In the genomic region with DNA sequence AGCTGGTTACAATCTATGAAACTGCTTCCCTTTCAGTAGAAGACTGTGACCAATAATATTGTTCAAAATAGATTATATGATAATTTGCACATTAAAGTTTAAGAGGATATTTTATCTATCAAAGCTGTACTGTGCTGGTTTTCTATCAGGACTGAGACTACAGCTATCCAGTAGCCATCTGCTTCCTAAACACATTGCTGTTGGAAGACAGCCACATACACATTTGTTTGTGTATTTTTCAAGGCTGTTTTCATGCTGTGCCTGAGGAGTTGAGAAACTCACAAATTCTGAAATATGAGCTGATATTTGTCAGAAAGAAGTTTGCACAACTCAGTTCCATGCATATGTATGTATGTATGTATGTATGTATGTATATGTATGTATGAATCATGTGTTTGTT, we compare ENCODE assay signal across 12 mouse cellular contexts.
DNase-seq lines count a peak whose midpoint lies in the region.
"Had no signal": no experiment of that assay in that cellular context is flagged by ENCODE, and none has a peak within 500 bp of the region (broad histone marks: within the 10 kb centered on the region; RNA-seq: fewer than 3 reads in every experiment).

No protein-coding gene starts in this region.

- DNase-seq in cerebellum, adult 18-20 months: peak; percentile 28 to 30
- DNase-seq in cerebellum, postnatal 4 days (ENCODE audit: low spot score in 2 of 2): no peak
- peak; percentile 6 for DNase-seq in layer of hippocampus, adult 11-12 months (ENCODE audit: low spot score)
- DNase-seq in layer of hippocampus, postnatal 10 days (ENCODE audit: low spot score in 2 of 2): no peak
- DNase-seq in cerebellum, postnatal 10 days: peak; percentile 16 to 40
- peak; percentile 10 for DNase-seq in layer of hippocampus, adult 9-10 months (ENCODE audit: low spot score)
- no peak for DNase-seq in left cerebral cortex, adult 8-10 months (ENCODE audit: low spot score in 2 of 2)
- no peak for DNase-seq in spleen, adult 12 weeks (ENCODE audit: low spot score)
- DNase-seq: adrenal gland, postnatal 14 days; gastrocnemius, postnatal 10 days; heart, adult 11 months; spleen, adult 18-20 months had no signal

Comparison
In these comparisons a context has a peak if more than half of its experiments do, and no peak if none do; other contexts are left out.
1. DNase-seq: peak in cerebellum, adult 18-20 months (2 of 2), layer of hippocampus, adult 11-12 months (single experiment), cerebellum, postnatal 10 days (2 of 2) and layer of hippocampus, adult 9-10 months (single experiment); none in cerebellum, postnatal 4 days (0 of 2), layer of hippocampus, postnatal 10 days (0 of 2), left cerebral cortex, adult 8-10 months (0 of 2) and spleen, adult 12 weeks (single experiment).